Mouse (Mus musculus) hindbrain, embryonic 15.5 days (tissue): ENCODE measurements around the gene Mgst3. TPM values are rescaled to one million over a fixed set of nuclear protein-coding genes. Genes with fewer than 3 reads are reported as not detected.
"Not testable (repeated sequence)": the region's sequence is repeated elsewhere in the genome, so short reads cannot be mapped to it uniquely, and the experiment has no call there.

ENCODE experiments used
- ATAC-seq: fragments of 200-750 bp; cut with Nextera tagmentation; 2 replicates; pipeline ENCODE4 v1.8.0; 2017; ENCODE audit warnings: low read depth, moderate number of reproducible peaks, moderate TSS enrichment; ENCODE audit not compliant: low FRiP score
- H3K27ac ChIP-seq: fragments of 300-500 bp; sonication (generic); replicated peaks from 2 replicates; pipeline ENCODE4 v1.5.1; 2015; ENCODE audit warnings: mild to moderate bottlenecking, inconsistent platforms
- H3K27me3 ChIP-seq: fragments of 300-500 bp; sonication (generic); 2 replicates; pipeline ENCODE4 v1.6.1; 2015; ENCODE audit warnings: control low read depth, inconsistent platforms
- H3K36me3 ChIP-seq: fragments of 300-500 bp; sonication (generic); 2 replicates; pipeline ENCODE4 v1.6.1; 2015; ENCODE audit warnings: control low read depth, inconsistent platforms
- H3K4me1 ChIP-seq: fragments of 300-500 bp; sonication (generic); replicated peaks from 2 replicates; pipeline ENCODE4 v1.6.1; 2015; ENCODE audit warnings: control low read depth, inconsistent platforms
- H3K4me2 ChIP-seq: fragments of 300-500 bp; sonication (generic); 2 replicates; pipeline ENCODE4 v1.6.1; 2015; ENCODE audit warnings: moderate library complexity, mild to moderate bottlenecking, inconsistent platforms
- H3K4me3 ChIP-seq: fragments of 300-500 bp; sonication (generic); 2 replicates; pipeline ENCODE4 v1.5.1; 2015; ENCODE audit warnings: mild to moderate bottlenecking, inconsistent platforms
- H3K9ac ChIP-seq: fragments of 300-500 bp; sonication (generic); 2 replicates; pipeline ENCODE4 v1.6.1; 2015; ENCODE audit warnings: inconsistent platforms
- H3K9me3 ChIP-seq: fragments of 300-500 bp; sonication (generic); 2 replicates; pipeline ENCODE4 v1.6.1; 2016; ENCODE audit warnings: control low read depth, inconsistent platforms
- WGBS: fragments of 180-500 bp; shearing (Covaris S2); methylation state at CpG from one replicate; pipeline ENCODE4 v1.1.7; 2015; 5-methylcytosine and 5-hydroxymethylcytosine counted together
- polyA plus RNA-seq: library from polyadenylated mRNA; unstranded; fragments of >200 nt; fragmentation: Nextera tagmentation; extraction: Ambion mirVana; gene quantifications from 2 replicates; pipeline ENCODE4 v1.2.1, GENCODE M21; 2015

The Mgst3 gene
- polyA plus RNA-seq, 1 experiment from 2014 or later: 178 TPM

GRCm38 (mm10) chr1:167350597-167351415 is 42.8 kb downstream of the Mgst3 start:
- no peaks in the 10 kb centered on the region for H3K27me3 ChIP-seq
- peak overlapping the region; percentile 67 for H3K4me3 ChIP-seq
- ATAC-seq: no peak; the same call in 1 of the 2 replicates
- peak overlapping the region; percentile 88 for H3K27ac ChIP-seq
- H3K9ac ChIP-seq: peak overlapping the region; percentile 76
- peaks cover 4% of the 10 kb centered on the region for H3K36me3 ChIP-seq
- H3K4me2 ChIP-seq: peak overlapping the region; percentile 69
- 31% methylated on average over 13 of the region's 13 CpGs for WGBS
- H3K4me1 ChIP-seq: peaks cover 9% of the 10 kb centered on the region; the same call in 1 of the 2 replicates
- H3K9me3 ChIP-seq: no peaks in the 10 kb centered on the region

- under 1% methylated on average over 55 of the region's 55 CpGs for WGBS
- Histone ChIP-seq H3K4me3 (peak within 1 kb of the TSS; percentile 67), H3K36me3 (no peaks in the 10 kb centered on the region), H3K27ac (peak within 1 kb of the TSS; percentile 88), H3K4me2 (peak within 1 kb of the TSS; percentile 69), H3K9me3 (no peaks in the 10 kb centered on the region), H3K27me3 (no peaks in the 10 kb centered on the region), H3K9ac (peak within 1 kb of the TSS; percentile 76), H3K4me1 (peaks cover 9% of the 10 kb centered on the region; the same call in 1 of the 2 replicates)
- peak; percentile 99 for ATAC-seq
Measured at GRCm38 (mm10) chr1:167349815-167350596, 43.6 kb downstream of the Mgst3 start, which contains the start of gene Aldh9a1. TSS of gene Aldh9a1 (plus strand) at chr1:167349991.

DNA sequence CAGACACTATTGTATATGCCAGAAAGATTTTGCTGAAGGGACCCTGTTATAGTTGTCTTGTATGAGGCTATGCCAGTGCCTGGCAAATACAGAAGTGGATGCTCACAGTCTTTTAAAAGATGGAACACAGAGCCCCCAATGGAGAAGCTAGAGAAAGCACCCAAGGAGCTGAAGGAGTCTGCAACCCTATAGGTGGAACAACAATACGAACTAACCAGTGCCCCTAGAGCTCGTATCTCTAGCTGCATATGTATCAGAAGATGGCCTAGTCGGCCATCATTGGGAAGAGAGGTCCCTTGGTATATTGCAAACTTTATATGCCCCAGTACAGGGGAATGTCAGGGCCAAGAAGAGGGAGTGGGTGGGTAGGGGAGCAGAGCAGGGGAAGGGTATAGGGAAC is 44.4 kb downstream of the Mgst3 start:
- ATAC-seq, H3K4me1 ChIP-seq, H3K9ac ChIP-seq, H3K9me3 ChIP-seq, H3K36me3 ChIP-seq, H3K27me3 ChIP-seq, H3K4me3 ChIP-seq: not testable (repeated sequence)
- peak overlapping the region; percentile 88; the same call in 1 of the 2 replicates for H3K27ac ChIP-seq
- H3K4me2 ChIP-seq: peak overlapping the region; percentile 69; the same call in 1 of the 2 replicates
- 66% methylated on average over 3 of the region's 3 CpGs for WGBS

GRCm38 (mm10) chr1:167345994-167346520 is 47.6 kb downstream of the Mgst3 start:
- not testable (repeated sequence) for H3K36me3 ChIP-seq, H3K4me1 ChIP-seq, H3K27me3 ChIP-seq, ATAC-seq, H3K9me3 ChIP-seq, H3K4me3 ChIP-seq, H3K4me2 ChIP-seq, H3K27ac ChIP-seq, H3K9ac ChIP-seq
- WGBS: 92% methylated on average over 10 of the region's 10 CpGs

GRCm38 (mm10) chr1:167342831-167343230 is 50.8 kb downstream of the Mgst3 start:
- 91% methylated on average over 10 of the region's 10 CpGs for WGBS
- H3K4me2 ChIP-seq: no peak overlapping the region
- H3K4me1 ChIP-seq: peaks cover 7% of the 10 kb centered on the region; the same call in 1 of the 2 replicates
- H3K27me3 ChIP-seq: peaks cover 6% of the 10 kb centered on the region; the same call in 1 of the 2 replicates
- ATAC-seq: no peak
- H3K36me3 ChIP-seq: no peaks in the 10 kb centered on the region
- no peak overlapping the region for H3K27ac ChIP-seq
- no peaks in the 10 kb centered on the region for H3K9me3 ChIP-seq
- H3K4me3 ChIP-seq: no peak overlapping the region
- H3K9ac ChIP-seq: no peak overlapping the region

GRCm38 (mm10) chr1:167340910-167341528 is 52.6 kb downstream of the Mgst3 start:
- Histone ChIP-seq H3K4me2 (0 out of 2 replicates have a peak overlapping the region, but pooled peaks have one; percentile 86), H3K9ac (no peak overlapping the region), H3K9me3 (no peaks in the 10 kb centered on the region), H3K4me3 (no peak overlapping the region), H3K27me3 (peaks cover 6% of the 10 kb centered on the region; the same call in 1 of the 2 replicates), H3K27ac (no peak overlapping the region), H3K36me3 (no peaks in the 10 kb centered on the region), H3K4me1 (peaks cover 7% of the 10 kb centered on the region; the same call in 1 of the 2 replicates)
- no peak; the same call in 1 of the 2 replicates for ATAC-seq
- WGBS: 98% methylated on average over 3 of the region's 3 CpGs

GRCm38 (mm10) chr1:167340111-167340787 is 53.4 kb downstream of the Mgst3 start:
- H3K9me3 ChIP-seq: no peaks in the 10 kb centered on the region
- H3K9ac ChIP-seq: peak overlapping the region; percentile 44
- peaks cover 6% of the 10 kb centered on the region; the same call in 1 of the 2 replicates for H3K27me3 ChIP-seq
- peaks cover 7% of the 10 kb centered on the region; the same call in 1 of the 2 replicates for H3K4me1 ChIP-seq
- H3K4me3 ChIP-seq: peak overlapping the region; percentile 44
- no peak overlapping the region for H3K27ac ChIP-seq
- WGBS: 1% methylated on average over 47 of the region's 47 CpGs
- ATAC-seq: peak; percentile 62; the same call in 1 of the 2 replicates
- H3K36me3 ChIP-seq: no peaks in the 10 kb centered on the region
- H3K4me2 ChIP-seq: peak overlapping the region; percentile 86

GRCm38 (mm10) chr1:167339177-167339781 is 54.4 kb downstream of the Mgst3 start:
- ATAC-seq: no peak
- Histone ChIP-seq H3K9me3 (no peaks in the 10 kb centered on the region), H3K27me3 (peaks cover 6% of the 10 kb centered on the region; the same call in 1 of the 2 replicates), H3K4me1 (peaks cover 7% of the 10 kb centered on the region; the same call in 1 of the 2 replicates), H3K4me3 (no peak overlapping the region), H3K9ac (no peak overlapping the region), H3K27ac (no peak overlapping the region), H3K4me2 (0 out of 2 replicates have a peak overlapping the region, but pooled peaks have one; percentile 86), H3K36me3 (no peaks in the 10 kb centered on the region)
- 69% methylated on average over 8 of the region's 9 CpGs for WGBS

DNA sequence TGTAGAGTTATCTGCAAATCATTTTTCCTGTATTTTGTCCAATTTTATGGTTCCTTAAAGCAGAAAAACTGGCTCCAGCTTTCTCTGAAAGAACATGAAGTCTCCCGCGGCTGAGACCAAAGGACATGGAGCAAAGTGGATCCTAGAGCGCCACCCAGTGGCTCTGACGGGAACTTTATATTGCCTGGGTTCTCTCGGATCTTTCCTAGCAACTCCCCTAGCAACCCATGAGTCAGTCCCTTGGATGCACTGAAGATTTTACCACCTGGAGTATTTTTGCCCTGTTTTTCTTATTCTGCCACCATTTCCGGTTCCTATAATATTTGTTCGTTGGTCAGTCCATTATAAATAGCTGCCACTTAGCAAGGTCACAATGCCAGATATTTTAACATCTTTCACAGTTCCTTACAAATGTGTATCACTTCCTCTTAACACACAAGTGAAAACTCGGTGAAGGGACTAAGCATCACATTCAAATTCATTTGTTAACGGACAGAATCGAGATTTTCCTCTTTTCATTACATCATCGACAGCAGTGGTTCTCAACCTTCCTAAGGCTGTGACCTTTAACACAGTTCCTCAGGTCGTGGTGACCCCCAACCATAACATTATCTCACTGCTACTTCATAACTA is 56.1 kb downstream of the Mgst3 start:
- Histone ChIP-seq H3K4me1 (peaks cover 7% of the 10 kb centered on the region; the same call in 1 of the 2 replicates), H3K36me3 (peaks cover 5% of the 10 kb centered on the region; the same call in 1 of the 2 replicates), H3K4me3 (no peak overlapping the region), H3K27me3 (peaks cover 6% of the 10 kb centered on the region; the same call in 1 of the 2 replicates), H3K9ac (no peak overlapping the region), H3K9me3 (no peaks in the 10 kb centered on the region), H3K27ac (no peak overlapping the region), H3K4me2 (no peak overlapping the region)
- ATAC-seq: 0 out of 2 replicates have a peak, but pooled peaks have one; percentile 59
- WGBS: 23% methylated on average over 12 of the region's 12 CpGs

GRCm38 (mm10) chr1:167336398-167336797 is 57.2 kb downstream of the Mgst3 start:
- peaks cover 15% of the 10 kb centered on the region for H3K36me3 ChIP-seq
- WGBS: 93% methylated on average over 3 of the region's 3 CpGs
- peaks cover 5% of the 10 kb centered on the region; the same call in 1 of the 2 replicates for H3K27me3 ChIP-seq
- H3K4me3 ChIP-seq: no peak overlapping the region
- H3K9me3 ChIP-seq: no peaks in the 10 kb centered on the region
- H3K4me1 ChIP-seq: peaks cover 7% of the 10 kb centered on the region; the same call in 1 of the 2 replicates
- no peak overlapping the region for H3K27ac ChIP-seq
- ATAC-seq: no peak
- H3K4me2 ChIP-seq: no peak overlapping the region
- no peak overlapping the region for H3K9ac ChIP-seq
